Mouse (Mus musculus) lung, postnatal 36 days (tissue): ENCODE measurements at regions not wholly inside any gene's neighbourhood (a gene's known extent, or its start where the extent isn't known, plus 50 kb on each side); places are given as distances from the start of the nearest gene placed in this dataset.
"Not testable (repeated sequence)": the region's sequence is repeated elsewhere in the genome, so short reads cannot be mapped to it uniquely, and the experiment has no call there.

Source experiments
- DNase-seq: peaks from one replicate; pipeline ENCODE4 v3.0.0; 2022; ENCODE audit warnings: mixed read lengths

GRCm38 (mm10) chr14:86599511-86599910 is 541.5 kb downstream of the Diaph3 start:
- DNase-seq = no peak

GRCm38 (mm10) chr14:86588525-86588924 is 552.5 kb downstream of the Diaph3 start:
- no peak for DNase-seq

- DNase-seq = not testable (repeated sequence)
Measured at GRCm38 (mm10) chr14:86585959-86586358, 555.1 kb downstream of the Diaph3 start.

- DNase-seq = peak; percentile 38
Measured at GRCm38 (mm10) chr14:86562728-86563127, 578.3 kb downstream of the Diaph3 start.

GRCm38 (mm10) chr14:86537992-86538391 is 603.0 kb downstream of the Diaph3 start:
- DNase-seq = no peak

GRCm38 (mm10) chr14:86536341-86537027 is 604.6 kb downstream of the Diaph3 start:
- DNase-seq = no peak

- no peak for DNase-seq
Measured at GRCm38 (mm10) chr14:86510408-86510807, 630.6 kb downstream of the Diaph3 start.

GRCm38 (mm10) chr14:86509686-86510085 is 631.3 kb downstream of the Diaph3 start:
- no peak for DNase-seq

GRCm38 (mm10) chr14:86506286-86506685 is 634.7 kb downstream of the Diaph3 start:
- DNase-seq = no peak

- DNase-seq = no peak
Measured at GRCm38 (mm10) chr14:86490826-86491225, 650.2 kb downstream of the Diaph3 start.

GRCm38 (mm10) chr14:86489872-86490631 is 651.0 kb downstream of the Diaph3 start:
- DNase-seq = peak; percentile 19

GRCm38 (mm10) chr14:86489044-86489816 is 651.8 kb downstream of the Diaph3 start:
- peak; percentile 62 for DNase-seq

- DNase-seq = no peak
Measured at GRCm38 (mm10) chr14:86487285-86487897, 653.6 kb downstream of the Diaph3 start.

- peak; percentile 10 for DNase-seq
Measured at GRCm38 (mm10) chr14:86484247-86484646, 656.8 kb downstream of the Diaph3 start.

GRCm38 (mm10) chr14:86473604-86474003 is 667.4 kb downstream of the Diaph3 start:
- no peak for DNase-seq

GRCm38 (mm10) chr14:86470462-86470861 is 670.6 kb downstream of the Diaph3 start:
- DNase-seq = no peak

- DNase-seq = no peak
Measured at GRCm38 (mm10) chr14:86467886-86468463, 673.1 kb downstream of the Diaph3 start.

GRCm38 (mm10) chr14:86463388-86463787 is 677.6 kb downstream of the Diaph3 start:
- DNase-seq = no peak

GRCm38 (mm10) chr14:86453142-86453541 is 687.9 kb downstream of the Diaph3 start:
- no peak for DNase-seq

GRCm38 (mm10) chr14:86450616-86451015 is 690.4 kb downstream of the Diaph3 start:
- peak; percentile 27 for DNase-seq

- no peak for DNase-seq
Measured at GRCm38 (mm10) chr14:86445139-86445538, 695.9 kb downstream of the Diaph3 start.
